In the genomic region with DNA sequence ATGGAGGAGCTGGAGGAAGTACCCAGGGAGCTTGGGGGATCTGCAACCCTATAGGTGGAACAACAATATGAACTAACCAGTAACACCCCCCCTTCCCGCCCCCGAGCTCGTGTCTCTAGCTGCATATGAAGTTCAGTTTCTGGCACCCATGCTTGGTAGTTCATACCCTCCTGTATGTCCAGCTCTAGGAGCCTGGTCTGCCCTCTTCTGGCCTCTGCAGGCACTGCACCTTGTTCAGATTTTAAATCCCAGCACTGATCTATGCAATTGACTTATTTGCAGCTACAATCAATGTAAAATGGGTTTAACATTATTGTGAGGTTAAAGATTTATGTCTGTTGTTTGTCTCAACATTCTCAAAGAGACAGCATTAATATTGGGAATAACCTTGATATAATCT, we compare ENCODE assay signal across 9 mouse cellular contexts.
A peak's percentile ranks its signal among the peaks of the same experiment; 100 is the strongest.
DNase-seq lines count a peak whose midpoint lies in the region; ATAC-seq and TF ChIP-seq lines count a peak whose summit lies in the region.
"Had no signal": no experiment of that assay in that cellular context is flagged by ENCODE, and none has a peak within 500 bp of the region (broad histone marks: within the 10 kb centered on the region; RNA-seq: fewer than 3 reads in every experiment).

No protein-coding gene starts in this region.

- H3K4me3 ChIP-seq in midbrain, postnatal 0 days (ENCODE audit: low read depth, low read length) = no peak overlapping the region
- H3K4me3 ChIP-seq in midbrain, embryonic 16.5 days (ENCODE audit: low read depth, low read length) = no peak overlapping the region
- H3K4me3 ChIP-seq in liver, embryonic 14.5 days (ENCODE audit: insufficient read depth in 1 of 2, low read depth in 2 of 2, low read length in 2 of 2) = no peak overlapping the region
- H3K4me3 ChIP-seq: embryonic facial prominence, embryonic 15.5 days had no signal

- 84% methylated on average over 3 of the region's 3 CpGs for WGBS in midbrain, postnatal 0 days
- 88% methylated on average over 3 of the region's 3 CpGs for WGBS in midbrain, embryonic 16.5 days
- WGBS in liver, embryonic 14.5 days (ENCODE audit: insufficient replicate concordance) = 48% methylated on average over 3 of the region's 3 CpGs

- H3K9ac ChIP-seq in midbrain, postnatal 0 days (replicated peaks; ENCODE audit: low read length, poor library complexity, severe bottlenecking) = no peak overlapping the region
- no peak overlapping the region for H3K9ac ChIP-seq in midbrain, embryonic 16.5 days (ENCODE audit: low read depth, low read length)
- no peak overlapping the region for H3K9ac ChIP-seq in liver, embryonic 14.5 days (replicated peaks)
- H3K9ac ChIP-seq: embryonic facial prominence, embryonic 15.5 days had no signal

- DNase-seq in cerebellum, postnatal 10 days = peak; percentile 17 to 21
- no peak for DNase-seq in cerebellum, adult 9-11 months
- no peak for DNase-seq in midbrain, postnatal 0 days (ENCODE audit: low spot score)
- no peak for DNase-seq in liver, embryonic 14.5 days (ENCODE audit: low read depth in 3 of 3, low spot score in 3 of 3)
- DNase-seq in spleen, postnatal 14 days (ENCODE audit: low spot score in 2 of 2) = no peak
- DNase-seq in layer of hippocampus, adult 9-11 months = no peak
- no peak for DNase-seq in spleen, postnatal 36 days (ENCODE audit: low spot score in 2 of 2)

- H3K27me3 ChIP-seq in midbrain, postnatal 0 days (ENCODE audit: insufficient read depth, low read length) = no peaks in the 10 kb centered on the region
- H3K27me3 ChIP-seq in midbrain, embryonic 16.5 days (ENCODE audit: control insufficient read depth, insufficient read depth, low read depth, low read length) = no peaks in the 10 kb centered on the region
- no peaks in the 10 kb centered on the region for H3K27me3 ChIP-seq in liver, embryonic 14.5 days (ENCODE audit: control insufficient read depth, insufficient read depth, low read length)
- H3K27me3 ChIP-seq: embryonic facial prominence, embryonic 15.5 days had no signal

- no peak for TF ChIP-seq EP300 in liver, embryonic 14.5 days (IDR thresholded peaks at IDR 0.05; ENCODE audit: low read depth)

- 0 out of 2 replicates have a peak, but pooled peaks have one; percentile 25 for TF ChIP-seq CTCF in midbrain, postnatal 0 days (IDR thresholded peaks at IDR 0.05)
- TF ChIP-seq CTCF in liver, embryonic 14.5 days (IDR thresholded peaks at IDR 0.05; ENCODE audit: low read depth) = peak; percentile 53

- H3K4me2 ChIP-seq in midbrain, postnatal 0 days (ENCODE audit: low read depth, low read length, poor library complexity, severe bottlenecking) = no peak overlapping the region
- no peak overlapping the region for H3K4me2 ChIP-seq in midbrain, embryonic 16.5 days (ENCODE audit: low read length)
- no peak overlapping the region for H3K4me2 ChIP-seq in liver, embryonic 14.5 days (ENCODE audit: low read depth)
- H3K4me2 ChIP-seq: embryonic facial prominence, embryonic 15.5 days had no signal

- no peaks in the 10 kb centered on the region for H3K9me3 ChIP-seq in midbrain, postnatal 0 days (ENCODE audit: low read length)
- H3K9me3 ChIP-seq in midbrain, embryonic 16.5 days (replicated peaks; ENCODE audit: control insufficient read depth, low read length, poor library complexity, severe bottlenecking) = no peaks in the 10 kb centered on the region; the same call in 1 of the 2 replicates
- no peaks in the 10 kb centered on the region for H3K9me3 ChIP-seq in liver, embryonic 14.5 days (ENCODE audit: control insufficient read depth, low read length)
- H3K9me3 ChIP-seq: embryonic facial prominence, embryonic 15.5 days had no signal

- ATAC-seq in midbrain, postnatal 0 days (ENCODE audit: low FRiP score) = no peak
- no peak for ATAC-seq in midbrain, embryonic 16.5 days
- ATAC-seq in liver, embryonic 14.5 days (ENCODE audit: insufficient read depth) = no peak

- H3K27ac ChIP-seq in midbrain, postnatal 0 days (ENCODE audit: low read depth, low read length) = no peak overlapping the region
- no peak overlapping the region for H3K27ac ChIP-seq in midbrain, embryonic 16.5 days (ENCODE audit: low read length)
- H3K27ac ChIP-seq in liver, embryonic 14.5 days = no peak overlapping the region
- H3K27ac ChIP-seq: embryonic facial prominence, embryonic 15.5 days had no signal

- no peaks in the 10 kb centered on the region for H3K36me3 ChIP-seq in midbrain, postnatal 0 days (ENCODE audit: insufficient read depth, low read length)
- no peaks in the 10 kb centered on the region for H3K36me3 ChIP-seq in midbrain, embryonic 16.5 days (ENCODE audit: control insufficient read depth, insufficient read depth, low read length)
- no peaks in the 10 kb centered on the region for H3K36me3 ChIP-seq in liver, embryonic 14.5 days (replicated peaks; ENCODE audit: control insufficient read depth, insufficient read depth, low read depth)
- H3K36me3 ChIP-seq: embryonic facial prominence, embryonic 15.5 days had no signal

- H3K4me1 ChIP-seq in midbrain, postnatal 0 days (ENCODE audit: insufficient read depth, low read length) = no peaks in the 10 kb centered on the region
- H3K4me1 ChIP-seq in midbrain, embryonic 16.5 days (ENCODE audit: control insufficient read depth, insufficient read depth, low read length) = no peaks in the 10 kb centered on the region
- no peaks in the 10 kb centered on the region for H3K4me1 ChIP-seq in liver, embryonic 14.5 days (replicated peaks; ENCODE audit: control insufficient read depth in 2 of 2, insufficient read depth in 2 of 2, low read length in 1 of 2)
- H3K4me1 ChIP-seq: embryonic facial prominence, embryonic 15.5 days had no signal

Comparison
In these comparisons a context has a peak if more than half of its experiments do, and no peak if none do; other contexts are left out.
1. DNase-seq: peak in cerebellum, postnatal 10 days (2 of 2); none in cerebellum, adult 9-11 months (single experiment), midbrain, postnatal 0 days (single experiment), liver, embryonic 14.5 days (0 of 3), spleen, postnatal 14 days (0 of 2), layer of hippocampus, adult 9-11 months (single experiment) and spleen, postnatal 36 days (0 of 2).